Mouse (Mus musculus): ENCODE results near the gene Arsa. TPM values are rescaled to one million over a fixed set of nuclear protein-coding genes. Genes with fewer than 3 reads are reported as not detected.

Arsa gene
- polyA plus RNA-seq, 1 experiment from 2014 or later = 14.2 TPM

- peak overlapping the region; percentile 72 for H3K9ac ChIP-seq
- H3K36me3 ChIP-seq (ENCODE audit: insufficient read depth) = peaks cover 18% of the 10 kb centered on the region; the same call in 1 of the 2 replicates
- peak overlapping the region; percentile 94 for H3K4me2 ChIP-seq
- ATAC-seq (ENCODE audit: insufficient read depth) (peak; percentile 59), DNase-seq (peak; percentile 44)
- no peak for TF ChIP-seq CTCF (IDR thresholded peaks at IDR 0.05; ENCODE audit: low read depth)
- H3K9me3 ChIP-seq (ENCODE audit: low read depth, low read length) = no peaks in the 10 kb centered on the region
- peak overlapping the region; percentile 74 for H3K4me3 ChIP-seq (ENCODE audit: low read depth, low read length)
- 0 out of 2 replicates have a peak, but pooled peaks cover 3% of the 10 kb centered on the region for H3K4me1 ChIP-seq (ENCODE audit: insufficient read depth)
- under 1% methylated on average over 35 of the region's 35 CpGs for WGBS
- peaks cover 22% of the 10 kb centered on the region for H3K27me3 ChIP-seq (ENCODE audit: insufficient read depth, low read length)
- no peak overlapping the region for H3K27ac ChIP-seq (ENCODE audit: low read depth)
Observed at GRCm38 (mm10) chr15:89500221-89500791, 23.1 kb upstream of the Arsa start.

DNA sequence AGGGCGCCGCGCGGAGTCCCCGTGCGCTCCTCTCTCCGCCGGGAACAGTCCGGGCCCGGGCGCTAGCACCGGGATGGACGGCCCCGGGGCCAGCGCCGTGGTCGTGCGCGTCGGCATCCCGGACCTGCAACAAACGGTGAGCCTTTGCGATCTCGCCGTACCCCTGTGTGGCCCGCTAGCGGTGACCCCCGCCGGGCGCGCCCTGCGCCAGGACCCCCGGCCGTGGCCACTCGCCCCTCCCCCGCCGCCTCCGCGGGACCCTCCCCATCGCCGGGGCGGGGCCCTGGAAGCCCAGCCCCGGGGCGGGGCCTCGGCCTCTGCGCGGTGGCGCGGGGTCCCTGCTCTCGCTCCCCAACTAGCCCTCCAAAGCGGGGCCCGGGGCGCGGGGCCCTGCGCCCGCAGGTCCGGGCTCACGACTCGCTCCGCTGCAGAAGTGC lies 22.6 kb upstream of the Arsa start:
- Histone ChIP-seq H3K9me3 (ENCODE audit: low read depth, low read length) (no peaks in the 10 kb centered on the region), H3K27ac (ENCODE audit: low read depth) (peak overlapping the region; percentile 50; the same call in 1 of the 2 replicates), H3K4me3 (ENCODE audit: low read depth, low read length) (peak overlapping the region; percentile 74), H3K9ac (peak overlapping the region; percentile 72), H3K4me1 (ENCODE audit: insufficient read depth) (0 out of 2 replicates have a peak, but pooled peaks cover 3% of the 10 kb centered on the region), H3K27me3 (ENCODE audit: insufficient read depth, low read length) (peaks cover 22% of the 10 kb centered on the region), H3K36me3 (ENCODE audit: insufficient read depth) (peaks cover 18% of the 10 kb centered on the region; the same call in 1 of the 2 replicates), H3K4me2 (peak overlapping the region; percentile 94)
- DNase-seq (peak; percentile 85), ATAC-seq (ENCODE audit: insufficient read depth) (peak; percentile 80)
- no peak for TF ChIP-seq CTCF (IDR thresholded peaks at IDR 0.05; ENCODE audit: low read depth)
- WGBS = under 1% methylated on average over 58 of the region's 60 CpGs

GRCm38 (mm10) chr15:89498961-89499688 lies 21.9 kb upstream of the Arsa start, which contains the start of gene Shank3:
Gene Shank3 (plus strand): TSS chr15:89499623.
- Histone ChIP-seq H3K27me3 (ENCODE audit: insufficient read depth, low read length) (peaks cover 22% of the 10 kb centered on the region), H3K4me2 (peak within 1 kb of the TSS; percentile 94), H3K4me1 (ENCODE audit: insufficient read depth) (0 out of 2 replicates have a peak, but pooled peaks cover 3% of the 10 kb centered on the region), H3K36me3 (ENCODE audit: insufficient read depth) (peaks cover 12% of the 10 kb centered on the region; the same call in 1 of the 2 replicates), H3K27ac (ENCODE audit: low read depth) (peak within 1 kb of the TSS; percentile 69; the same call in 1 of the 2 replicates), H3K9ac (peak within 1 kb of the TSS; percentile 72), H3K4me3 (ENCODE audit: low read depth, low read length) (peak within 1 kb of the TSS; percentile 74), H3K9me3 (ENCODE audit: low read depth, low read length) (no peaks in the 10 kb centered on the region)
- ATAC-seq (ENCODE audit: insufficient read depth) = peak; percentile 33
- no peak for TF ChIP-seq CTCF (IDR thresholded peaks at IDR 0.05; ENCODE audit: low read depth)
- under 1% methylated on average over 58 of the region's 72 CpGs for WGBS
- DNase-seq = peak; percentile 45

DNA sequence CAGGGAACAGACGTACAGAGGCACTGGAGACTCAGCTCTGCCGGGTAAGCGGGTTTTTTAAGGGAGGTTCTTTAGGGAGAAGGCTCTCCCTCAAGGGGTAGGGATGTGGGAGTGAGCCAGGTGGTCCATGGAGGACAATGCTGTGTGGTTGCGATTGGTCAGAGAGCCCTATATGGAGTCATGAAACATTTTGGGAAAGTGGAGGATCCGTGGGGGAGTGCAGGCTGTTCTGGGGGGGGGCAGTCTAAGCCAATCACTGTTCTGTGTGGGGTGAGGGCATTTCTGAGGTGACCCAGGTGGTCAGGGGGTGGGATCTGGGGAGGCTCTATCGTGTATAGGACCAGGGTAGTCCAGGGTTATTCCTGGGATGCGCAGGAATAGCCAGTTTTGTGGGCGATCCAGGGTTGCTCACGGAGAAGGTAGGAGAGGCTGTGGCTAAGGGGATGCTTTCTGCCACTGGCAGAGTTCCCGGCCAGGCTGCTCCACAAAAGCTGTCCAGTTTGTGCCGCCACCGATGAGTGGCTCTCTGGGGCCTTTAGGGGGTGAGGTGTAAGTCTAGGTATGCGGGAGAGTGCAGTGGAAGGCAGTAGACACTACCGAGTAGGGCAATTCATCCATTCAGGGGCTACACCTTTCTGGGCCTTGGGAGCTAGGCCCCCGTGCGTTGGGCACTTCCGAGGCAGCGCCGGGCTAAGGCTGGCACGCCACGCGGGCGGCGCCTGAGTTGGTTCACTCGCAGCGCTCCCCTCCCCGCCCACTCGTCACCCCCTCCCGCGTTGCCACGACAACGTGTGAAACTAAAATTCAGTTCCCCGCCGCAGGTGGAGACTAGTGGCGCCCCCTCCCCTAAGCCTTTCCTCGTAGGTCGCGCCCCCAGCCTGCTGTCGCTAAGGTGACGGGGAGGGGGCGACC lies 21.1 kb upstream of the Arsa start:
- Histone ChIP-seq H3K27me3 (ENCODE audit: insufficient read depth, low read length) (peaks cover 22% of the 10 kb centered on the region), H3K36me3 (ENCODE audit: insufficient read depth) (peaks cover 4% of the 10 kb centered on the region; the same call in 1 of the 2 replicates), H3K27ac (ENCODE audit: low read depth) (peak overlapping the region; percentile 69), H3K4me1 (ENCODE audit: insufficient read depth) (0 out of 2 replicates have a peak, but pooled peaks cover 3% of the 10 kb centered on the region), H3K4me3 (ENCODE audit: low read depth, low read length) (peak overlapping the region; percentile 74), H3K9me3 (ENCODE audit: low read depth, low read length) (no peaks in the 10 kb centered on the region), H3K9ac (peak overlapping the region; percentile 72), H3K4me2 (peak overlapping the region; percentile 94)
- DNase-seq (peak; percentile 55), ATAC-seq (ENCODE audit: insufficient read depth) (no peak)
- 3% methylated on average over 41 of the region's 41 CpGs for WGBS
- TF ChIP-seq CTCF (IDR thresholded peaks at IDR 0.05; ENCODE audit: low read depth) = no peak

DNA sequence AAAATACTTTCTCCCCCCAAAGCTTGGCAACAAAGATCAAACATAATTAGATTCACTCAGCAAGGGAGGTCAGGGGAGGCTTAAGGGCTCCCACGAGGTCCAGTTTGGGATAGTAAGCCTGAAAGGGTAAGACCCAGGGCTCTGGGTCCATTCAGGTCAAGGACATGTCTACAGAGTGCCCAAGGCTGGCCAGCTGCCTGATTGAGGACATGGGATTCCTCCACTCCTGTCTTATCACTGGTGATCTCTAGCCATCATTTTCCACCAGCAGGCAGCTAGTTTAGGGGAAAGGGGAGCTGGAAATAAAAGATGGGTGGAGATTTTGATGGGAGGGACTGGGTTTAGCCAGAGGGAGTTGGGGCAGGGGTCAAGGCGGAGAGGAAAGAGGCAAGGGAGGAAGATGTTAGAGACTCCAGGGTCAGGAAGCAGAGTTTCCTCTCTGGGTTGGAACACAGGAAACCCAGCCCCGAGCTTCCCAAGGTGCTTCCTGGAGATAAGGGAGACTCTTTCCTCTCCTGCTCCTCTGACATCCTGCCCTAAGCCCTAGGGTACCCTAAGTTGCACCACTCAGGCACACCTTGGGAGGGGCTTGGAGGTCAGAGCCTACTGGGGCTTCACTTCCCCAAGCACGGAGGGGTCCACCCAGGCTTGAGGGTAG lies 20.3 kb upstream of the Arsa start:
- no peak overlapping the region for H3K9ac ChIP-seq
- no peak for TF ChIP-seq CTCF (IDR thresholded peaks at IDR 0.05; ENCODE audit: low read depth)
- 0 out of 2 replicates have a peak, but pooled peaks cover 3% of the 10 kb centered on the region for H3K4me1 ChIP-seq (ENCODE audit: insufficient read depth)
- WGBS = 26% methylated on average over 4 of the region's 4 CpGs
- H3K4me3 ChIP-seq (ENCODE audit: low read depth, low read length) = peak overlapping the region; percentile 74
- peak; percentile 41; the same call in 1 of the 2 replicates for ATAC-seq (ENCODE audit: insufficient read depth)
- no peaks in the 10 kb centered on the region for H3K36me3 ChIP-seq (ENCODE audit: insufficient read depth)
- H3K27me3 ChIP-seq (ENCODE audit: insufficient read depth, low read length) = peaks cover 22% of the 10 kb centered on the region
- H3K9me3 ChIP-seq (ENCODE audit: low read depth, low read length) = no peaks in the 10 kb centered on the region
- peak; percentile 75 for DNase-seq
- H3K27ac ChIP-seq (ENCODE audit: low read depth) = peak overlapping the region; percentile 69; the same call in 1 of the 2 replicates
- no peak overlapping the region for H3K4me2 ChIP-seq

GRCm38 (mm10) chr15:89496841-89497240 lies 19.6 kb upstream of the Arsa start:
- no peak for TF ChIP-seq CTCF (IDR thresholded peaks at IDR 0.05; ENCODE audit: low read depth)
- H3K27me3 ChIP-seq (ENCODE audit: insufficient read depth, low read length) = peaks cover 22% of the 10 kb centered on the region
- ATAC-seq (ENCODE audit: insufficient read depth) = no peak
- no peaks in the 10 kb centered on the region for H3K36me3 ChIP-seq (ENCODE audit: insufficient read depth)
- no peaks in the 10 kb centered on the region for H3K9me3 ChIP-seq (ENCODE audit: low read depth, low read length)
- 0 out of 2 replicates have a peak, but pooled peaks cover 3% of the 10 kb centered on the region for H3K4me1 ChIP-seq (ENCODE audit: insufficient read depth)
- peak overlapping the region; percentile 20; the same call in 1 of the 2 replicates for H3K27ac ChIP-seq (ENCODE audit: low read depth)
- 23% methylated on average over 2 of the region's 2 CpGs for WGBS
- no peak overlapping the region for H3K4me3 ChIP-seq (ENCODE audit: low read depth, low read length)
- no peak overlapping the region for H3K4me2 ChIP-seq
- H3K9ac ChIP-seq = no peak overlapping the region
- DNase-seq = no peak

Data from lung, embryonic 14.5 days (tissue).